Mouse (Mus musculus): Measurements from ENCODE around the gene Zbtb20.
"Not testable (repeated sequence)": the region's sequence is repeated elsewhere in the genome, so short reads cannot be mapped to it uniquely, and the experiment has no call there.

Gene Zbtb20

GRCm38 (mm10) chr16:42910016-42910415 is 34.3 kb downstream of the Zbtb20 start:
- DNase-seq (ENCODE audit: low read depth, low spot score), result no peak

GRCm38 (mm10) chr16:42910716-42911115 is 35.0 kb downstream of the Zbtb20 start:
- no peak for DNase-seq (ENCODE audit: low read depth, low spot score)

- DNase-seq (ENCODE audit: low read depth, low spot score), result no peak
Observed at GRCm38 (mm10) chr16:42911326-42911725, 35.6 kb downstream of the Zbtb20 start.

GRCm38 (mm10) chr16:42911815-42912214 is 36.1 kb downstream of the Zbtb20 start:
- DNase-seq (ENCODE audit: low read depth, low spot score), result no peak

- no peak for DNase-seq (ENCODE audit: low read depth, low spot score)
Observed at GRCm38 (mm10) chr16:42913291-42913690, 37.6 kb downstream of the Zbtb20 start.

- DNase-seq (ENCODE audit: low read depth, low spot score), result no peak
Observed at GRCm38 (mm10) chr16:42914457-42915085, 38.9 kb downstream of the Zbtb20 start.

GRCm38 (mm10) chr16:42919992-42920760 is 44.5 kb downstream of the Zbtb20 start:
- no peak for DNase-seq (ENCODE audit: low read depth, low spot score)

- no peak for DNase-seq (ENCODE audit: low read depth, low spot score)
Observed at GRCm38 (mm10) chr16:42921436-42921835, 45.8 kb downstream of the Zbtb20 start.

- DNase-seq (ENCODE audit: low read depth, low spot score), result no peak
Observed at GRCm38 (mm10) chr16:42938211-42938610, 62.5 kb downstream of the Zbtb20 start.

- DNase-seq (ENCODE audit: low read depth, low spot score), result no peak
Observed at GRCm38 (mm10) chr16:42947016-42947415, 71.3 kb downstream of the Zbtb20 start.

- not testable (repeated sequence) for DNase-seq (ENCODE audit: low read depth, low spot score)
Observed at GRCm38 (mm10) chr16:42955401-42955800, 79.7 kb downstream of the Zbtb20 start.

- DNase-seq (ENCODE audit: low read depth, low spot score), result no peak
Observed at GRCm38 (mm10) chr16:42972872-42973271, 97.2 kb downstream of the Zbtb20 start.

- no peak for DNase-seq (ENCODE audit: low read depth, low spot score)
Observed at GRCm38 (mm10) chr16:42998896-42999295, 123.2 kb downstream of the Zbtb20 start.

- DNase-seq (ENCODE audit: low read depth, low spot score), result no peak
Observed at GRCm38 (mm10) chr16:43026351-43026750, 150.7 kb downstream of the Zbtb20 start.

- DNase-seq (ENCODE audit: low read depth, low spot score), result no peak
Observed at GRCm38 (mm10) chr16:43029243-43029642, 153.6 kb downstream of the Zbtb20 start.

- no peak for DNase-seq (ENCODE audit: low read depth, low spot score)
Observed at GRCm38 (mm10) chr16:43035709-43036108, 160.0 kb downstream of the Zbtb20 start.

- DNase-seq (ENCODE audit: low read depth, low spot score), result no peak
Observed at GRCm38 (mm10) chr16:43036510-43036909, 160.8 kb downstream of the Zbtb20 start.

- DNase-seq (ENCODE audit: low read depth, low spot score), result no peak
Observed at GRCm38 (mm10) chr16:43037320-43037719, 161.6 kb downstream of the Zbtb20 start.

GRCm38 (mm10) chr16:43045611-43046010 is 169.9 kb downstream of the Zbtb20 start:
- DNase-seq (ENCODE audit: low read depth, low spot score), result no peak

GRCm38 (mm10) chr16:43046686-43047085 is 171.0 kb downstream of the Zbtb20 start:
- DNase-seq (ENCODE audit: low read depth, low spot score), result no peak

- no peak for DNase-seq (ENCODE audit: low read depth, low spot score)
Observed at GRCm38 (mm10) chr16:43069666-43070295, 194.1 kb downstream of the Zbtb20 start.

GRCm38 (mm10) chr16:43071875-43072274 is 196.2 kb downstream of the Zbtb20 start:
- no peak for DNase-seq (ENCODE audit: low read depth, low spot score)

Measured in WW6 (cell line).